Mouse (Mus musculus): ENCODE results near the gene 1700029H14Rik. TPM values are rescaled to one million over a fixed set of nuclear protein-coding genes. Genes with fewer than 3 reads are reported as not detected.

The 1700029H14Rik gene
- polyA plus RNA-seq, 1 experiment from 2014 or later, result not detected

DNA sequence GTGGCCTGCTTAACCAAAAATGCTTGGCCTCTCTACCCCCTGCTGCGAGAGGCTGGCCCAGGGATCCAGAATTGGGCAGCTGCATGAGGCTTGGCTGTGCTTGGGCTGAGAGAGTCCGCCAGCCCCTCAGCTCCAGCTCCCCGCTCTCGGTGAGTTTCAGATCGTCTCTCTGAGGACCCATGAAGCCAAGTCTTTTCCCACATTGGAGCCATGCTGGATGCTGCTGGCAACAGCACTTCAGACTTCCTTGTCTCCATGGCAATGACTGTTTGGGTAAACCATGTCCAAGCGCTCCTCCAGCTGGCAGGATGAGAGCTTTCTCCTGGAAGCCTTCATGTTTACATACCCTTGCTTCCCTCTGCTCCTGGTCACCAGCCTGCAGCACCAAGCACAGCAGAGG lies 23.4 kb downstream of the 1700029H14Rik start:
- no peak for DNase-seq (ENCODE audit: low spot score)
- H3K4me1 ChIP-seq (ENCODE audit: control insufficient read depth, insufficient read depth, low read length), result no peaks in the 10 kb centered on the region
- no peak overlapping the region for H3K4me3 ChIP-seq (ENCODE audit: low read depth, low read length)
- no peak overlapping the region for H3K4me2 ChIP-seq (ENCODE audit: low read depth, severe bottlenecking)
- H3K27ac ChIP-seq (replicated peaks; ENCODE audit: low read depth, low read length), result no peak overlapping the region
- no peaks in the 10 kb centered on the region for H3K27me3 ChIP-seq (ENCODE audit: control insufficient read depth, insufficient read depth, low read length)
- 73% methylated on average over 6 of the region's 6 CpGs for WGBS
- H3K36me3 ChIP-seq (ENCODE audit: control insufficient read depth, insufficient read depth, low read length), result no peaks in the 10 kb centered on the region
- H3K9me3 ChIP-seq (ENCODE audit: control insufficient read depth, low read length), result no peaks in the 10 kb centered on the region
- ATAC-seq (ENCODE audit: insufficient number of reproducible peaks, low FRiP score, low TSS enrichment, low read depth), result no peak
- no peak overlapping the region for H3K9ac ChIP-seq (ENCODE audit: low read length)

DNA sequence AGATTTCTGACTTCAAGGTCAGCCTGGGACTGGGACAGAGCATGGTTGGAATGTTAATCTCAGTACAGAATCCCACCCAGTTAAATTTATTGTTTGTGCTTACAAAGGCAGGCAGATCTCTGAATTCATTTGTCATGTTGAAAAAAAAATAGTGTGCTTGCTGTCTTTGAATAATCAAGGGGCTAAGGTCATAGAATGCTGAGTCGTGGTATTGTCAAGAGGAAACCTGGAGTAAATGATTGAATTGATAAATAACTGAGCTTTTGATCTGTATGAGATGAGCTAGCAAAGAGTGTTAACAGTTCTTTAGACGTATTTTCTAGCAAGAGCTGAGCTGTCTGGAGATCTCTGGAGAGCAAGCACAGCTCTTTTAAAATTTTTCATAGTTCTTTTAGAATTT lies 25.2 kb downstream of the 1700029H14Rik start:
- WGBS, result 75% methylated on average over 2 of the region's 2 CpGs
- DNase-seq (ENCODE audit: low spot score) (no peak), ATAC-seq (ENCODE audit: insufficient number of reproducible peaks, low FRiP score, low TSS enrichment, low read depth) (no peak)
- Histone ChIP-seq H3K36me3 (ENCODE audit: control insufficient read depth, insufficient read depth, low read length) (no peaks in the 10 kb centered on the region), H3K9ac (ENCODE audit: low read length) (no peak overlapping the region), H3K27ac (replicated peaks; ENCODE audit: low read depth, low read length) (no peak overlapping the region), H3K9me3 (ENCODE audit: control insufficient read depth, low read length) (no peaks in the 10 kb centered on the region), H3K4me3 (ENCODE audit: low read depth, low read length) (no peak overlapping the region), H3K4me1 (ENCODE audit: control insufficient read depth, insufficient read depth, low read length) (no peaks in the 10 kb centered on the region), H3K27me3 (ENCODE audit: control insufficient read depth, insufficient read depth, low read length) (no peaks in the 10 kb centered on the region), H3K4me2 (ENCODE audit: low read depth, severe bottlenecking) (no peak overlapping the region)

DNA sequence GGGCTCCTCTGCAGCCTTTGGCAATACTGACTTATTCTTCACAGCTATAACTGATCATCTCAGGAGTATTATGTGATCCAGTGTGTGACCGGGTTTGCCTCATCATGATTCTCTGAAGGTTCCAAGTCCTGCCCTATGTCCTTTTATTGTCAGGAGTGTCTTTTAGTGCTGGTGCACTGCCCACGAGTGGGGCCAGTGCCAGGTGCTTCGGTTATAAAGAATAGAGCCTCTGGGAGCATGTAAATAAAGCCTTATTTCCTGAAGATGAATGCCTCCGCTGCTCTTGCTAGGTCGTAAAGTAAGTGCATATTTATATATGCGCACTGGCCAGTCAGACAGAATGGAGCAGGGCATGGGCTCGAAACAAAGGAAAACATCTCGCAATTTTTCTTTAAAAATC lies 29.1 kb downstream of the 1700029H14Rik start:
- Histone ChIP-seq H3K4me1 (ENCODE audit: control insufficient read depth, insufficient read depth, low read length) (no peaks in the 10 kb centered on the region), H3K9me3 (ENCODE audit: control insufficient read depth, low read length) (no peaks in the 10 kb centered on the region), H3K27ac (replicated peaks; ENCODE audit: low read depth, low read length) (no peak overlapping the region), H3K36me3 (ENCODE audit: control insufficient read depth, insufficient read depth, low read length) (no peaks in the 10 kb centered on the region), H3K27me3 (ENCODE audit: control insufficient read depth, insufficient read depth, low read length) (no peaks in the 10 kb centered on the region), H3K4me2 (ENCODE audit: low read depth, severe bottlenecking) (no peak overlapping the region), H3K4me3 (ENCODE audit: low read depth, low read length) (no peak overlapping the region), H3K9ac (ENCODE audit: low read length) (no peak overlapping the region)
- DNase-seq (ENCODE audit: low spot score), result no peak
- no peak for ATAC-seq (ENCODE audit: insufficient number of reproducible peaks, low FRiP score, low TSS enrichment, low read depth)
- whole genome bisulfite sequencing, result 83% methylated on average over 8 of the region's 8 CpGs

DNA sequence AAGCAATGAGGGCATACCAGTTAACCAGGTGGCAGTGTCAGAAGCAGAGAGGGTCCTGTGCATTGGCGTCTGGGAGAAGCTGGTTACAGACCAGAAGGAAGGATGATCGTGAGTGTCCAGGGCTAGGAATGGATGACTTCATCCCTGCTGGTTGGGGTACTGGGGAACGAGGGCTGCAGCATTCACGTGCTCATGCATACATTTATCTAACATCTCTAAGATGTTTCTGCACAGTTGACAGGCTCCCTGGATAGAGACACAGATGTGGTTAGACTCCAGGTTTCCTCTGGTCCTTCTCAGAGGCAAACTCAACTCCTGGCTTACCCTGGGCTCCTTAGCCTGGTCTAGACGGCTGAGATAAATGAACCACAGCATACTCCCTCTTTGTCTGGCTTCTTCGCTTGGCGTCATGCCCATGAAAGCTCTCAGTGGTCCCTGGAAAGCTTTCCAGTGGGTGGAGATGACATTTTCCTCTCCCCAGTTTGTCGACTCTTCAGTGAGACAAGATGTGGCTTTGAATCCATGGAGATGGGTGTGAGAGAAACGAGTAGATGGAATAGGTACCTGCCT lies 30.6 kb downstream of the 1700029H14Rik start:
- no peak for DNase-seq (ENCODE audit: low spot score)
- no peaks in the 10 kb centered on the region for H3K36me3 ChIP-seq (ENCODE audit: control insufficient read depth, insufficient read depth, low read length)
- 83% methylated on average over 9 of the region's 9 CpGs for WGBS
- no peaks in the 10 kb centered on the region for H3K27me3 ChIP-seq (ENCODE audit: control insufficient read depth, insufficient read depth, low read length)
- no peaks in the 10 kb centered on the region for H3K4me1 ChIP-seq (ENCODE audit: control insufficient read depth, insufficient read depth, low read length)
- H3K9me3 ChIP-seq (ENCODE audit: control insufficient read depth, low read length), result peaks cover 3% of the 10 kb centered on the region; the same call in 1 of the 2 replicates
- no peak for ATAC-seq (ENCODE audit: insufficient number of reproducible peaks, low FRiP score, low TSS enrichment, low read depth)
- no peak overlapping the region for H3K9ac ChIP-seq (ENCODE audit: low read length)
- H3K27ac ChIP-seq (replicated peaks; ENCODE audit: low read depth, low read length), result no peak overlapping the region
- no peak overlapping the region for H3K4me3 ChIP-seq (ENCODE audit: low read depth, low read length)
- H3K4me2 ChIP-seq (ENCODE audit: low read depth, severe bottlenecking), result no peak overlapping the region

DNA sequence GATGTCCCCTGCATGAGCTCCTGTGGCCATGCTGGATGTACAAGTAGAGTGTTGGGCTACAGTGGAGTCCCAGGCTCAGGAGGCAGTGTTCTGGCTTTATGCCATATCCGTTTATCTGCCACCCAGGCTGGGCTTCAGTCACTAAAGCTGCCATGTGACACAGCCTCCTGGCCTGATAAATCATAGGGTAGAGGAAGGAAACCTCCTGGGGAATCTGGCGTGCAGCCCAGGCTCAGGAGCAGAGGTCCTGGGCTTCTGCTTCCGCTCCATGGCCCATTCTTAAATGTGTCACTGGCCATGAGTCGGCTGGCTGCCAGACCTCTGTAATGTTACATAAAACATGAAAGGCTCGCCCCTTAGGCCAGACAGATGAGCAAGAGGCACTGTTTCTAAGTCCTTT lies 31.3 kb downstream of the 1700029H14Rik start:
- WGBS, result 56% methylated on average over 5 of the region's 5 CpGs

DNA sequence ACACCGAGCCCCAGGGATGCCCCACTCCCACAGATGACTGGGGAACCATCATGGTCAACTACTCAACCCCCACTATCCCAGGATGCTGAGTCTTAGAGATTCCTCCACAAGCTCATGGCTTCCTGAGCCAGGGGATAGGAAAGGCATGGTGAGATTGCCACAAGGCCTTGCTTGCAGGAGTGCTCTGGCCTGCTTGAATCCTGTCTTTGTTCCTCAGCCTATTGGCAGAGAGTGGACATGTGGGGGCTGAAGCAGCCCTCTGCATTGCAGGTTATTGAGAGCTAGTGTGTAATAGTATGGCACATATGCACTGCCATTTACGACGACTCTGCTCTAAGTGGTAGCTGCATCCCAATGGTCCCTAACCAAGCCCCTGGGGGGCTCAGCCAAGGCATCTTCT lies 31.9 kb downstream of the 1700029H14Rik start:
- Histone ChIP-seq H3K27ac (replicated peaks; ENCODE audit: low read depth, low read length) (no peak overlapping the region), H3K27me3 (ENCODE audit: control insufficient read depth, insufficient read depth, low read length) (no peaks in the 10 kb centered on the region), H3K4me1 (ENCODE audit: control insufficient read depth, insufficient read depth, low read length) (no peaks in the 10 kb centered on the region), H3K4me3 (ENCODE audit: low read depth, low read length) (no peak overlapping the region), H3K9ac (ENCODE audit: low read length) (no peak overlapping the region), H3K36me3 (ENCODE audit: control insufficient read depth, insufficient read depth, low read length) (no peaks in the 10 kb centered on the region), H3K9me3 (ENCODE audit: control insufficient read depth, low read length) (peaks cover 3% of the 10 kb centered on the region; the same call in 1 of the 2 replicates), H3K4me2 (ENCODE audit: low read depth, severe bottlenecking) (no peak overlapping the region)
- ATAC-seq (ENCODE audit: insufficient number of reproducible peaks, low FRiP score, low TSS enrichment, low read depth), result no peak
- 84% methylated on average over 3 of the region's 3 CpGs for WGBS
- no peak for DNase-seq (ENCODE audit: low spot score)

More for the DNA sequence above, 31.3 kb downstream of the 1700029H14Rik start:
- no peak for DNase-seq (ENCODE audit: low spot score)
- no peaks in the 10 kb centered on the region for H3K4me1 ChIP-seq (ENCODE audit: control insufficient read depth, insufficient read depth, low read length)
- H3K27me3 ChIP-seq (ENCODE audit: control insufficient read depth, insufficient read depth, low read length), result no peaks in the 10 kb centered on the region
- no peak overlapping the region for H3K4me3 ChIP-seq (ENCODE audit: low read depth, low read length)
- no peak overlapping the region for H3K9ac ChIP-seq (ENCODE audit: low read length)
- no peak overlapping the region for H3K4me2 ChIP-seq (ENCODE audit: low read depth, severe bottlenecking)
- peaks cover 3% of the 10 kb centered on the region; the same call in 1 of the 2 replicates for H3K9me3 ChIP-seq (ENCODE audit: control insufficient read depth, low read length)
- ATAC-seq (ENCODE audit: insufficient number of reproducible peaks, low FRiP score, low TSS enrichment, low read depth), result no peak
- no peaks in the 10 kb centered on the region for H3K36me3 ChIP-seq (ENCODE audit: control insufficient read depth, insufficient read depth, low read length)
- H3K27ac ChIP-seq (replicated peaks; ENCODE audit: low read depth, low read length), result no peak overlapping the region

DNA sequence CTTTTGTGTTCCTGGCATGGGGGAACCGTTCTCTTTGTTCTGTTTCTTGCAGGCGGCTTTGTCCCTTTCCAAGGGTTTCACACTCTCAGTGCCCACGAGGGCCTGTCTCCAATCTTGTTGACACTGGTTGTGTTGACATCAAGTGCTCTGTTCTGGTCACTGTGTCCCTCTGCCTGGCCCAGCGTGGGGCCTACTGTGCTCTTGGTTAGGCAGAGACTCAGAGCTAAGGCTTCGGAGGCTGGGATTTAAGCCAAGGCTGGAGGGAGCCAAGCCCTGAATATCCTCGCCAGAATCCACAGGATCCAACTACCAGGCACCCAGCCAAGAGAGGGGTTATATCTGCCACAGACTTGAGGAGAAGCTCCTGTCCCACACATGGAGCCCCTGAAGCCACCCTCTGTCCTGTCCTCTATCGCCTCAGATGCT lies 32.4 kb downstream of the 1700029H14Rik start:
- H3K4me1 ChIP-seq (ENCODE audit: control insufficient read depth, insufficient read depth, low read length), result no peaks in the 10 kb centered on the region
- 85% methylated on average over 7 of the region's 7 CpGs for whole genome bisulfite sequencing
- peaks cover 3% of the 10 kb centered on the region; the same call in 1 of the 2 replicates for H3K9me3 ChIP-seq (ENCODE audit: control insufficient read depth, low read length)
- H3K36me3 ChIP-seq (ENCODE audit: control insufficient read depth, insufficient read depth, low read length), result no peaks in the 10 kb centered on the region
- no peak overlapping the region for H3K9ac ChIP-seq (ENCODE audit: low read length)
- no peak overlapping the region for H3K4me2 ChIP-seq (ENCODE audit: low read depth, severe bottlenecking)
- no peak overlapping the region for H3K4me3 ChIP-seq (ENCODE audit: low read depth, low read length)
- no peak for DNase-seq (ENCODE audit: low spot score)
- ATAC-seq (ENCODE audit: insufficient number of reproducible peaks, low FRiP score, low TSS enrichment, low read depth), result no peak
- no peaks in the 10 kb centered on the region for H3K27me3 ChIP-seq (ENCODE audit: control insufficient read depth, insufficient read depth, low read length)
- H3K27ac ChIP-seq (replicated peaks; ENCODE audit: low read depth, low read length), result no peak overlapping the region

DNA sequence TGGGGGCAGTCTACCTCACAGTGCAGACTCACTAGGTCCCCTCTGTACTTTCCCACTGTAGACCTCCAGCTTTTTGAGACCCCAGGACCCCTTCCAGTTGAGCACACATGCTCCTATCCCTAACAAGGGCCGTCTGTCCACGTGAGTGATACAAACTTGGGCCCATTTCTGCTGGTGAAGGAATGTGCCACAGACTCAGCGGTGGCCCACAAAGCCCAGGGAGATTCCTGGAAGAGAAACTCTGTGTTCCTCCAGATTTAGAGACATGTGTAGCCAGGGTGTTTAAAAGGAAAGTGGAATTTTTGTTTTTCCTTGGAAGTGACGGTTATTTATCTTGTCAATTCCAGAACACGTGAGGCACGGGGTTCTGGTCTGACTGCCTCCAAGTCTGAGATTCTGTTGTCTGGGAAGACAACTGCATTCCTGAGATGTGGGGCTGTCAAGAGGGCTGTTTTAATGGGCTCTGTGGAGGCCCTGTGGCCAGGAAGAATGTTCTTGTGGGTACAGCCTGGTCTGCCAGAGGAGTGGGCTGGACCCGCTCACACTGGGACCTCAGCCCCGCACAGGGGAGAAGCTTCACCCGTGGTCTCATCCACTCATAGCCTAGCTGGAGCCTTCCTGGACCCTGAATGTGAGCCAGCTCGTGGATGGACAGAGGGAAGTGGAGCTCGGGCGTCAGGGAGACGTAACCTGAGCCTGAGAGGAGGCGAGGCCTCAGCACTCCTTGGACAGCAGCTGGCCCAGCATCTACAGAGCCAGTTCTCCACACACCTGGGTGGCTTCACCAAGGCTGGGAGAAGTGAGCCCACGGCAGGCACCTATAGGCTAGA lies 33.0 kb downstream of the 1700029H14Rik start:
- no peak for DNase-seq (ENCODE audit: low spot score)
- Histone ChIP-seq H3K9me3 (ENCODE audit: control insufficient read depth, low read length) (peaks cover 3% of the 10 kb centered on the region; the same call in 1 of the 2 replicates), H3K36me3 (ENCODE audit: control insufficient read depth, insufficient read depth, low read length) (no peaks in the 10 kb centered on the region), H3K9ac (ENCODE audit: low read length) (no peak overlapping the region), H3K4me3 (ENCODE audit: low read depth, low read length) (no peak overlapping the region), H3K4me2 (ENCODE audit: low read depth, severe bottlenecking) (no peak overlapping the region), H3K27ac (replicated peaks; ENCODE audit: low read depth, low read length) (no peak overlapping the region), H3K4me1 (ENCODE audit: control insufficient read depth, insufficient read depth, low read length) (no peaks in the 10 kb centered on the region), H3K27me3 (ENCODE audit: control insufficient read depth, insufficient read depth, low read length) (no peaks in the 10 kb centered on the region)
- no peak for ATAC-seq (ENCODE audit: insufficient number of reproducible peaks, low FRiP score, low TSS enrichment, low read depth)
- 54% methylated on average over 15 of the region's 15 CpGs for WGBS

Measured in limb, embryonic 11.5 days (tissue).